Mouse (Mus musculus) lung, adult 10 weeks (tissue): ENCODE data around the gene Trappc13. TPM values are rescaled to one million over a fixed set of nuclear protein-coding genes. Genes with fewer than 3 reads are reported as not detected.

Experiments
- polyA plus RNA-seq: library from polyadenylated mRNA; stranded (reverse); fragments of 350-450 nt; fragmentation: Illumina TruSeq; extraction: RNeasy Lipid Tissue Mini Kit (QIAGEN cat#74804); gene quantifications from one replicate; pipeline ENCODE4 v1.2.3, GENCODE M21; 2014; ENCODE audit warnings: low read depth, low replicate concordance; ENCODE audit not compliant: insufficient read depth

Gene Trappc13
- 16.4 TPM for polyA plus RNA-seq

GRCm38 (mm10) chr13:104177796-104178649, at the start of gene Trappc13:
Gene Trappc13, minus strand, starts transcription at chr13:104178469.

GRCm38 (mm10) chr13:104178650-104179121, 417 bp upstream of the Trappc13 start, which contains the start of gene Trim23:
Gene Trim23, plus strand, starts transcription at chr13:104178797.

GRCm38 (mm10) chr13:104109288-104109815, 68.9 kb downstream of the Trappc13 start, which contains the start of the genes Nln and Sgtb:
Gene Nln, minus strand, starts transcription at chr13:104109614.
Gene Sgtb, plus strand, starts transcription at chr13:104109741.

Other genes starting within 250 kb of the Trappc13 start
- gene Nln, start 68.9 kb downstream of the Trappc13 start, polyA plus RNA-seq: 7.7 TPM
- 2.6 TPM for gene Sgtb, start 68.7 kb downstream of the Trappc13 start, polyA plus RNA-seq
- gene Trim23, start 328 bp upstream of the Trappc13 start, polyA plus RNA-seq: 8.4 TPM
- gene Cenpk, start 50.1 kb upstream of the Trappc13 start, polyA plus RNA-seq: 0.72 TPM
- 4.9 TPM for gene Ppwd1, start 50.4 kb upstream of the Trappc13 start, polyA plus RNA-seq
- gene Adamts6, start 109.4 kb upstream of the Trappc13 start, polyA plus RNA-seq: 0.58 TPM